Mouse (Mus musculus) MEL (cell line): ENCODE measurements around the gene Homez. TPM values are rescaled to one million over a fixed set of nuclear protein-coding genes. Genes with fewer than 3 reads are reported as not detected.

Source experiments
- DNase-seq: peaks from one replicate; pipeline ENCODE4 v3.0.0; 2011; ENCODE audit warnings: low read depth, low spot score
- H3K27ac ChIP-seq: 2 replicates; pipeline ENCODE4 v1.5.1; 2012; ENCODE audit warnings: low read depth, mild to moderate bottlenecking, control low read depth, low read length, moderate library complexity; ENCODE audit not compliant: control insufficient read depth
- H3K27me3 ChIP-seq, 2 experiments: fragments of 150-350 bp in 1 of 2; sonication (generic) in 1 of 2; 2 replicates each; pipeline ENCODE4 v1.6.1; 2012; ENCODE audit warnings: low read length in 2 of 2, mild to moderate bottlenecking in 2 of 2, improper control_type of control experiment in 1 of 2, moderate library complexity in 1 of 2; ENCODE audit not compliant: insufficient read depth in 2 of 2, control insufficient read depth in 1 of 2
- H3K36me3 ChIP-seq, 2 experiments: 2 replicates each; pipeline ENCODE4 v1.6.1; 2012 to 2014; ENCODE audit warnings: low read length in 2 of 2, improper control_type of control experiment in 1 of 2, inconsistent platforms in 1 of 2, mild to moderate bottlenecking in 1 of 2; ENCODE audit not compliant: insufficient read depth in 2 of 2, control insufficient read depth in 1 of 2
- H3K4me1 ChIP-seq, 2 experiments: fragments of 150-350 bp in 1 of 2; sonication (generic) in 1 of 2; 2 replicates each; pipeline ENCODE4 v1.6.1; 2012; ENCODE audit warnings: low read length in 2 of 2, improper control_type of control experiment in 1 of 2, mild to moderate bottlenecking in 1 of 2; ENCODE audit not compliant: insufficient read depth in 2 of 2, control insufficient read depth in 1 of 2
- H3K4me3 ChIP-seq, 2 experiments: fragments of 150-350 bp in 1 of 2; sonication (generic) in 1 of 2; 2 replicates each; pipeline ENCODE4 v1.5.1; 2012; ENCODE audit warnings: low read depth in 2 of 2, low read length in 2 of 2, mild to moderate bottlenecking in 2 of 2, moderate library complexity in 2 of 2, control low read depth in 1 of 2, improper control_type of control experiment in 1 of 2; ENCODE audit not compliant: control insufficient read depth in 1 of 2, insufficient read depth in 1 of 2
- H3K79me2 ChIP-seq: 2 replicates; pipeline ENCODE4 v1.6.1; 2012; ENCODE audit warnings: mild to moderate bottlenecking, low read length, moderate library complexity; ENCODE audit not compliant: control insufficient read depth, poor library complexity, insufficient read depth
- H3K9ac ChIP-seq: 2 replicates; pipeline ENCODE4 v1.6.1; 2012; ENCODE audit warnings: low read depth, mild to moderate bottlenecking, control low read depth, low read length, moderate library complexity; ENCODE audit not compliant: control insufficient read depth, poor library complexity, severe bottlenecking
- H3K9me3 ChIP-seq: fragments of 150-350 bp; sonication (generic); replicated peaks from 2 replicates; pipeline ENCODE4 v1.6.1; 2012; ENCODE audit warnings: mild to moderate bottlenecking, low read length, improper control_type of control experiment, moderate library complexity; ENCODE audit not compliant: insufficient read depth
- BHLHE40 ChIP-seq: IDR thresholded peaks from 2 replicates; pipeline ENCODE4 v1.6.1; 2012; ENCODE audit warnings: low read depth, mild to moderate bottlenecking, inconsistent platforms, low read length, improper control_type of control experiment, borderline replicate concordance
- CTCF ChIP-seq, 3 experiments: IDR thresholded peaks in 2 of 3; conservative IDR thresholded peaks in 1 of 3; 2 replicates each; pipeline ENCODE4 v1.5.1; 2011 to 2012; ENCODE audit warnings: low read length in 3 of 3, low read depth in 2 of 3, mild to moderate bottlenecking in 2 of 3, improper control_type of control experiment in 1 of 3, inconsistent platforms in 1 of 3, mixed read lengths in 1 of 3, moderate library complexity in 1 of 3; ENCODE audit not compliant: control insufficient read depth in 1 of 3, insufficient read depth in 1 of 3, poor library complexity in 1 of 3, severe bottlenecking in 1 of 3
- ETS1 ChIP-seq: IDR thresholded peaks from 2 replicates; pipeline ENCODE4 v1.6.1; 2012; ENCODE audit warnings: low read depth, mild to moderate bottlenecking, inconsistent platforms, low read length, improper control_type of control experiment, moderate library complexity
- GABPA ChIP-seq: IDR thresholded peaks from 2 replicates; pipeline ENCODE4 v1.6.1; 2012; ENCODE audit warnings: low read depth, mild to moderate bottlenecking, inconsistent platforms, low read length, improper control_type of control experiment, moderate library complexity
- GATA1 ChIP-seq: IDR thresholded peaks from 2 replicates; pipeline ENCODE4 v1.6.1; 2011; ENCODE audit warnings: low read depth, low read length, improper control_type of control experiment
- HCFC1 ChIP-seq: IDR thresholded peaks from 2 replicates; pipeline ENCODE4 v1.6.1; 2012; ENCODE audit warnings: low read depth, mild to moderate bottlenecking, inconsistent platforms, low read length, improper control_type of control experiment, moderate library complexity
- JUND ChIP-seq: IDR thresholded peaks from 2 replicates; pipeline ENCODE4 v1.6.1; 2011; ENCODE audit warnings: low read depth, mild to moderate bottlenecking, improper control_type of control experiment, low read length
- KAT2A ChIP-seq: conservative IDR thresholded peaks from 2 replicates; pipeline ENCODE4 v1.6.1; 2012; ENCODE audit warnings: low read depth, low read length, improper control_type of control experiment, inconsistent platforms
- MAFK ChIP-seq: IDR thresholded peaks from 2 replicates; pipeline ENCODE4 v1.6.1; 2011; ENCODE audit warnings: low read depth, mild to moderate bottlenecking, low read length, improper control_type of control experiment, borderline replicate concordance
- MAX ChIP-seq: IDR thresholded peaks from 2 replicates; pipeline ENCODE4 v1.6.1; 2011; ENCODE audit warnings: low read length, improper control_type of control experiment
- MAZ ChIP-seq: IDR thresholded peaks from 2 replicates; pipeline ENCODE4 v1.6.1; 2012; ENCODE audit warnings: low read depth, mild to moderate bottlenecking, inconsistent platforms, low read length, improper control_type of control experiment
- MXI1 ChIP-seq: IDR thresholded peaks from 2 replicates; pipeline ENCODE4 v1.6.1; 2011; ENCODE audit warnings: mild to moderate bottlenecking, low read depth, low read length, improper control_type of control experiment
- MYB ChIP-seq: IDR thresholded peaks from 2 replicates; pipeline ENCODE4 v1.6.1; 2011; ENCODE audit warnings: mild to moderate bottlenecking, low read depth, low read length, improper control_type of control experiment
- MYC ChIP-seq: IDR thresholded peaks from 2 replicates; pipeline ENCODE4 v1.6.1; 2011; ENCODE audit warnings: low read depth, mild to moderate bottlenecking, low read length, improper control_type of control experiment, moderate library complexity
- POLR2AphosphoS2 ChIP-seq: IDR thresholded peaks from 2 replicates; pipeline ENCODE4 v1.6.1; 2011; ENCODE audit warnings: low read length, improper control_type of control experiment
- POLR2AphosphoS5 ChIP-seq: IDR thresholded peaks from 2 replicates; pipeline ENCODE4 v1.6.1; 2012; ENCODE audit warnings: low read depth, borderline replicate concordance, mild to moderate bottlenecking, inconsistent platforms, low read length, moderate library complexity, mixed read lengths
- SMC3 ChIP-seq: IDR thresholded peaks from 2 replicates; pipeline ENCODE4 v1.6.1; 2011; ENCODE audit warnings: low read depth, low read length, improper control_type of control experiment
- TAL1 ChIP-seq: IDR thresholded peaks from 2 replicates; pipeline ENCODE4 v1.6.1; 2012; ENCODE audit warnings: mild to moderate bottlenecking, inconsistent platforms, low read length, moderate library complexity, mixed read lengths
- USF1 ChIP-seq: IDR thresholded peaks from 2 replicates; pipeline ENCODE4 v1.6.1; 2014; ENCODE audit warnings: low read depth, mild to moderate bottlenecking, inconsistent platforms, low read length, improper control_type of control experiment, moderate library complexity
- polyA plus RNA-seq, 2 experiments: library from polyadenylated mRNA; stranded (reverse) in 1 of 2; unstranded in 1 of 2; fragments of >175 nt in 1 of 2; fragments of >200 nt in 1 of 2; gene quantifications; 2 replicates each; pipeline versions ENCODE4 v1.2.1 to v1.2.4; 2012; ENCODE audit warnings: low replicate concordance in 2 of 2, low read depth in 1 of 2; ENCODE audit not compliant: insufficient read length in 2 of 2, insufficient read depth in 1 of 2, missing spikeins in 1 of 2
- total RNA-seq: library from RNA; depleted of rRNA; stranded (reverse); fragments of 300-350 nt; gene quantifications from 2 replicates; pipeline ENCODE4 v1.2.3, GENCODE M21; 2012; rRNA removed

Homez gene
- 4.7 and 4.9 TPM in 2 replicates for total RNA-seq
- 1 to 10 TPM in 1 of 2 experiments, not detected in 1; 8.5 TPM for polyA plus RNA-seq

DNA sequence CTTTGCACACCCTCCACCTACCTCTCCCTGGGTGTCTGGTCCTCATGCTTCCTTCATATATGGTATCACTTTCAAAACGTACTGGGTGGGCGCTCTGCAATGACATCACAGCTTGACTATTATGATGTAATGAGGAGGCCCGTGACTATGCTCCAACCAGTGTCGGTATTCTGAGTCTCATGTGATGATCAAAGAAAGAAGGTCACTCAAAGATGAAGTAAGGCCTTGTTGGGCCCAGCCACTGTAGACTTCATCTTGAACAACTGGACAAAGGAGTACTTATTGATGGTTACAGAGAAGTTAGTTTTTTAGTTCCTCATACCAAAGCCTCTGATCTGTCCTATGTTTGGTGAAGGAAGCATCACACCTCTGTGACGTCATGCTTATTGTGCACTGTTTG is at the start of gene Homez:
Homez (minus strand) TSS at position 101 of the 400 bp plus-strand sequence.
- no peak for DNase-seq
- no peaks in the 10 kb centered on the region for H3K27me3 ChIP-seq
- TF ChIP-seq MYC = no peak
- TF ChIP-seq MYB = no peak
- no peak for TF ChIP-seq MAFK
- no peak for TF ChIP-seq GATA1
- TF ChIP-seq BHLHE40 = no peak
- TF ChIP-seq, all 39 proteins: peak for 0

GRCm38 (mm10) chr14:54920076-54920685 is 49.4 kb upstream of the Homez start:
- Histone ChIP-seq H3K9ac (no peak overlapping the region), H3K79me2 (no peaks in the 10 kb centered on the region)
- no peak for TF ChIP-seq SMC3
- no peak for TF ChIP-seq KAT2A
- no peak for TF ChIP-seq HCFC1
- no peak for TF ChIP-seq POLR2AphosphoS5
- no peak for TF ChIP-seq TAL1
- TF ChIP-seq MAX = no peak
- TF ChIP-seq POLR2AphosphoS2 = no peak
- TF ChIP-seq MYC = no peak
- no peak for TF ChIP-seq USF1
- TF ChIP-seq CTCF (IDR thresholded peaks at IDR 0.05 in 2 of 3, conservative IDR thresholded peaks at IDR 0.05 in 1 of 3; ENCODE audit: control insufficient read depth in 1 of 3, insufficient read depth in 1 of 3, low read depth in 2 of 3, low read length in 3 of 3, poor library complexity in 1 of 3, severe bottlenecking in 1 of 3) = no peak
- no peak for TF ChIP-seq GABPA
- no peak for TF ChIP-seq MAZ
- TF ChIP-seq MXI1 = no peak
- TF ChIP-seq JUND = no peak
- TF ChIP-seq ETS1 = no peak
- TF ChIP-seq, all 39 proteins: peak for 0
- no peaks in the 10 kb centered on the region for H3K9me3 ChIP-seq
- no peaks in the 10 kb centered on the region; a peak in 1 of 4 replicates for H3K36me3 ChIP-seq
- H3K27me3 ChIP-seq = peaks cover 4% of the 10 kb centered on the region in 2 experiments; a peak in 2 of 4 replicates
- no peak overlapping the region for H3K27ac ChIP-seq
- H3K4me3 ChIP-seq = no peak overlapping the region
- H3K4me1 ChIP-seq = peaks cover 8 to 9% of the 10 kb centered on the region in 2 experiments
- no peak for DNase-seq

More for the DNA sequence above, at the start of gene Homez:
- no peak within 1 kb of the TSS for H3K9ac ChIP-seq
- peaks cover 9 to 24% of the 10 kb centered on the region in 2 experiments for H3K4me1 ChIP-seq
- H3K36me3 ChIP-seq = peaks cover 0 to 19% of the 10 kb centered on the region in 2 experiments; a peak in 2 of 4 replicates
- H3K4me3 ChIP-seq = no peak within 1 kb of the TSS
- no peaks in the 10 kb centered on the region for H3K9me3 ChIP-seq
- H3K27ac ChIP-seq = no peak within 1 kb of the TSS
- H3K79me2 ChIP-seq = no peaks in the 10 kb centered on the region
